Mouse (Mus musculus): Measurements from ENCODE around the gene Olfr690. TPM values are rescaled to one million over a fixed set of nuclear protein-coding genes. Genes with fewer than 3 reads are reported as not detected.

The Olfr690 gene
- not detected in 2 replicates for polyA plus RNA-seq (2014; fragmentation: Nextera tagmentation; extraction: Ambion mirVana)

DNA sequence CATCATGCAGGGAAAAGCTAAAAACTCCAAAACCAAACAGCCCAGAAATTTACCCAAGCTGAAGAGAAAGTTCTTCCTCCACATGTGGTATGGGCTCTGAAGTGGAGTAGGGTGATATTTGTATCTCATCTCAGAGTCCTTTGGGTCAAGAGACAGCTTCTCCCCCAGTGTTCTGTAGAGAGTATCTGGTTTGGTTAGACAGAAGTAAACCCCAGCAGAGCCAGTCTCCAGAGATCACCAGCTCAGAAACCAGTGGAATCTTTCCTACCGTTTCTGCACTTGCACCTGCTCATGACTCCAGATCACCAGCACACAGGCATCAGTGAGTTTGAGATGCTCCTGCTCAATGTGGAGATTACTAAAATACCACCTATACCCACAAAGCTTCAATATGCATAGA is at the start of gene Olfr690:
TSS of gene Olfr690 (minus strand) at position 101 of the 400 bp plus-strand sequence.
- no peak within 1 kb of the TSS for H3K4me2 ChIP-seq (ENCODE audit: low read depth)
- 72% methylated on average over 1 of the region's 1 CpGs for WGBS
- no peak for DNase-seq (ENCODE audit: low spot score)

DNA sequence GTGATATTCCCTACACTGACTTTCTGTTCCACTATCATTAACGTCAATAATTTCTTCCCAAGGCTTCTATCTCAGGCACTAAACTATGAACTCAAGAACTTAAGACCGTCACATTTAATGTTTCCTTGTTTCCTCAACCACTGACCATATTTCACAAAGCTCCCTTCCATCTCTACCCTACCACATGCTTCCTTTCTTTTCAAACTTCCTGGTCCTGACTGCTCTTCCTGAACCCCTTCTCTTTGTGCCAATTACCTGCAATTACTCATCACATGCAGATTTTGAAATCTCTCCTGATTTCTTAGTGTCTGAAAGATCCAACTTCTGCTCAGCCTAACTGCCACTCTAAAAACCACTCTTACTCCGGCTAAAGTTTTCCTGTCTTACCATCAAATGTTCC is 46.4 kb upstream of the Olfr690 start:
- no peaks in the 10 kb centered on the region for H3K9me3 ChIP-seq (ENCODE audit: control insufficient read depth, low read length)
- WGBS, result 95% methylated on average over 3 of the region's 3 CpGs
- DNase-seq (ENCODE audit: low spot score) (no peak), ATAC-seq (ENCODE audit: insufficient read depth, low FRiP score, low TSS enrichment) (no peak)
- H3K36me3 ChIP-seq (ENCODE audit: control insufficient read depth, insufficient read depth, low read length), result peaks cover 24% of the 10 kb centered on the region
- H3K4me1 ChIP-seq (ENCODE audit: control insufficient read depth, insufficient read depth, low read length), result no peaks in the 10 kb centered on the region
- no peak overlapping the region for H3K4me2 ChIP-seq (ENCODE audit: low read depth)
- no peak overlapping the region for H3K27ac ChIP-seq (ENCODE audit: low read depth, low read length)
- no peak overlapping the region for H3K9ac ChIP-seq (ENCODE audit: low read length)
- H3K27me3 ChIP-seq (ENCODE audit: control insufficient read depth, insufficient read depth, low read length), result no peaks in the 10 kb centered on the region
- no peak overlapping the region for H3K4me3 ChIP-seq (ENCODE audit: low read depth, low read length)

More for the DNA sequence above, at the start of gene Olfr690:
- no peak within 1 kb of the TSS for H3K4me3 ChIP-seq (ENCODE audit: low read depth, low read length)
- no peaks in the 10 kb centered on the region for H3K27me3 ChIP-seq (ENCODE audit: control insufficient read depth, insufficient read depth, low read length)
- no peak within 1 kb of the TSS for H3K27ac ChIP-seq (ENCODE audit: low read depth, low read length)
- no peaks in the 10 kb centered on the region for H3K9me3 ChIP-seq (ENCODE audit: control insufficient read depth, low read length)
- ATAC-seq (ENCODE audit: insufficient read depth, low FRiP score, low TSS enrichment), result no peak
- H3K9ac ChIP-seq (ENCODE audit: low read length), result no peak within 1 kb of the TSS
- no peaks in the 10 kb centered on the region for H3K4me1 ChIP-seq (ENCODE audit: control insufficient read depth, insufficient read depth, low read length)
- no peaks in the 10 kb centered on the region for H3K36me3 ChIP-seq (ENCODE audit: control insufficient read depth, insufficient read depth, low read length)

DNA sequence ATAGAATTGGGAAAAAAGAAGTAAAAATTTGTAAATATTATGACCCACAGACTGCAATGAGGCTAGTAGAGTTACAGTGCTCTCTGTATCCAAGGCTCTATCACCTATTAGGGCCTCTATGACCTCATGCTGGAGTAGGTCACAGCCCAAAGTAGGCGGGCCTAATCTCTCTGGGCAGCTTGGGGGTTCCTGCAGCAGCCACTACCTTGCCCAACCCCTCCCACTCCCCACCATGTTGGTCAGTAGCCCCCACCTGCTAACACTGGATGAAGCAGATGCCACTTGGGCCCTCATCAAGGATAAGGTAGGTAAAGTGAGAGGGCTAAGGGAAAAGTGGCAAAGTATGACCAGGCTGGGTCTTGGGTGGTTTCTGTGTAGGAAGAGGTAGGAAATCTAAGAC is 41.0 kb upstream of the Olfr690 start, which contains the start of gene Gm5901:
TSS of gene Gm5901 (plus strand) at position 173 of the 400 bp plus-strand sequence.
- DNase-seq (ENCODE audit: low spot score) (no peak), ATAC-seq (ENCODE audit: insufficient read depth, low FRiP score, low TSS enrichment) (no peak)
- Histone ChIP-seq H3K27me3 (ENCODE audit: control insufficient read depth, insufficient read depth, low read length) (no peaks in the 10 kb centered on the region), H3K9ac (ENCODE audit: low read length) (no peak within 1 kb of the TSS), H3K9me3 (ENCODE audit: control insufficient read depth, low read length) (no peaks in the 10 kb centered on the region), H3K4me2 (ENCODE audit: low read depth) (no peak within 1 kb of the TSS), H3K4me1 (ENCODE audit: control insufficient read depth, insufficient read depth, low read length) (no peaks in the 10 kb centered on the region), H3K27ac (ENCODE audit: low read depth, low read length) (no peak within 1 kb of the TSS), H3K4me3 (ENCODE audit: low read depth, low read length) (no peak within 1 kb of the TSS), H3K36me3 (ENCODE audit: control insufficient read depth, insufficient read depth, low read length) (peaks cover 13% of the 10 kb centered on the region)
- 83% methylated on average over 1 of the region's 1 CpGs for WGBS

DNA sequence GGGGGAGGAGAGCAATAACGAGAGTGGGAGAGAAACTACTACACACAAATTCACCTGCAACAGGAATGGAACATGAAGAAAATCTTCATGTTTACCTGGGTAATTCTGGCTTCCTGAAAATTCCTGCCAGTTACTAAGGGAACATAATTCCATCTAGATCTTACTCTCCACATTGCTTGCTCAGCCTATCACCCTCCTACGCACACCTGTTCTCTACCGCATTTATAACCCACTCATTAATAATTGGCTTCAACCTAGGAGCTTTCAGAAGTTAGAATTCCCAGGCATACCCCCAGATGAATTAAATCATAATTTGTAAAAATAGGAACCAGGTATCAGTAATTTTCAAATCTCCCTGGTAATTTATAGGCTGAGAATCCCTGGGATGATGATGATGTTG is 40.1 kb upstream of the Olfr690 start:
- WGBS, result 89% methylated on average over 3 of the region's 3 CpGs
- Histone ChIP-seq H3K27ac (ENCODE audit: low read depth, low read length) (no peak overlapping the region), H3K9me3 (ENCODE audit: control insufficient read depth, low read length) (no peaks in the 10 kb centered on the region), H3K36me3 (ENCODE audit: control insufficient read depth, insufficient read depth, low read length) (peaks cover 13% of the 10 kb centered on the region), H3K4me2 (ENCODE audit: low read depth) (no peak overlapping the region), H3K9ac (ENCODE audit: low read length) (no peak overlapping the region), H3K27me3 (ENCODE audit: control insufficient read depth, insufficient read depth, low read length) (no peaks in the 10 kb centered on the region), H3K4me1 (ENCODE audit: control insufficient read depth, insufficient read depth, low read length) (no peaks in the 10 kb centered on the region), H3K4me3 (ENCODE audit: low read depth, low read length) (no peak overlapping the region)
- no peak for DNase-seq (ENCODE audit: low spot score)
- ATAC-seq (ENCODE audit: insufficient read depth, low FRiP score, low TSS enrichment), result no peak

DNA sequence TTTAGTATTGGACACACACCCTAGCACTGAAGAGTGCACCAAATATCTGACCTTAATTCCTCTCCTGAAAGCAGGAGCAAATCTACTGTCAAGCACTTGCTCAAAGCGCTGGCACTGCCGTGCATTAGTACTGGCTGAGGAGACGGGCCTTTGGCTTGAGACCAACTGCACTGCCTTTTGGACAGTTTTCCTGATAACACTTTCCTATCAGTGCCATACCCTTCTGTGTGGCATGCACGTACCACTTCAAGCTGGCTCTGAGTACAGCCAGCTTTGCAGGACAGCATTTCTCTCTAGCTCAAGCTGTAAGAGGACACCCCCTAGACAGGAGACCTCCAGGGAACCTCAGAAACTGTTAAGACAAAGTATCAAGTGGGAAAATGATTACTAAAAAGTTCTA is 39.6 kb upstream of the Olfr690 start:
- H3K9me3 ChIP-seq (ENCODE audit: control insufficient read depth, low read length), result no peaks in the 10 kb centered on the region
- WGBS, result 91% methylated on average over 4 of the region's 4 CpGs
- H3K36me3 ChIP-seq (ENCODE audit: control insufficient read depth, insufficient read depth, low read length), result peaks cover 9% of the 10 kb centered on the region
- H3K4me1 ChIP-seq (ENCODE audit: control insufficient read depth, insufficient read depth, low read length), result no peaks in the 10 kb centered on the region
- no peaks in the 10 kb centered on the region for H3K27me3 ChIP-seq (ENCODE audit: control insufficient read depth, insufficient read depth, low read length)
- ATAC-seq (ENCODE audit: insufficient read depth, low FRiP score, low TSS enrichment) (no peak), DNase-seq (ENCODE audit: low spot score) (no peak)
- no peak overlapping the region for H3K27ac ChIP-seq (ENCODE audit: low read depth, low read length)
- H3K4me3 ChIP-seq (ENCODE audit: low read depth, low read length), result no peak overlapping the region
- H3K9ac ChIP-seq (ENCODE audit: low read length), result no peak overlapping the region
- H3K4me2 ChIP-seq (ENCODE audit: low read depth), result no peak overlapping the region

DNA sequence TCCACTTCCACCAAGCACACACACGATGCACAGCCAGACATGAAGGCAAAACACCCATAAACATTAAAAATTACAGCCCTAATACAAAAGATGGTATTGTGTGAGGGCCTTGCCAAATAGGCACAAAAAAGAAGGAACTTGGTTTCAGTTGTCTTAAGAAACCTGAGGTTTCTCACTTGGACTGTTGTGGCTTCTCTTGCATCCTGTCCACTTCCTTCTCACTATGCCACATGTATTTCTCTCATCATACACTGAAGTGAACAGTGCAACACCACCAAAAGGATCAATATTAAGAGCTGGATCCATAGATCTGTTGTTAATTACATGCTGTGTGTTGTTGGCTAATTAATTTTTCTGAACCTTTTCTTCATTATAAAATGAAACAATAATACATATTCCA is 39.0 kb upstream of the Olfr690 start:
- no peak for DNase-seq (ENCODE audit: low spot score)
- no peaks in the 10 kb centered on the region for H3K9me3 ChIP-seq (ENCODE audit: control insufficient read depth, low read length)
- WGBS, result 82% methylated on average over 1 of the region's 1 CpGs
- no peak for ATAC-seq (ENCODE audit: insufficient read depth, low FRiP score, low TSS enrichment)
- H3K36me3 ChIP-seq (ENCODE audit: control insufficient read depth, insufficient read depth, low read length), result peaks cover 6% of the 10 kb centered on the region
- no peaks in the 10 kb centered on the region for H3K4me1 ChIP-seq (ENCODE audit: control insufficient read depth, insufficient read depth, low read length)
- no peaks in the 10 kb centered on the region for H3K27me3 ChIP-seq (ENCODE audit: control insufficient read depth, insufficient read depth, low read length)
- H3K4me3 ChIP-seq (ENCODE audit: low read depth, low read length), result no peak overlapping the region
- H3K9ac ChIP-seq (ENCODE audit: low read length), result no peak overlapping the region
- H3K4me2 ChIP-seq (ENCODE audit: low read depth), result no peak overlapping the region
- no peak overlapping the region for H3K27ac ChIP-seq (ENCODE audit: low read depth, low read length)

DNA sequence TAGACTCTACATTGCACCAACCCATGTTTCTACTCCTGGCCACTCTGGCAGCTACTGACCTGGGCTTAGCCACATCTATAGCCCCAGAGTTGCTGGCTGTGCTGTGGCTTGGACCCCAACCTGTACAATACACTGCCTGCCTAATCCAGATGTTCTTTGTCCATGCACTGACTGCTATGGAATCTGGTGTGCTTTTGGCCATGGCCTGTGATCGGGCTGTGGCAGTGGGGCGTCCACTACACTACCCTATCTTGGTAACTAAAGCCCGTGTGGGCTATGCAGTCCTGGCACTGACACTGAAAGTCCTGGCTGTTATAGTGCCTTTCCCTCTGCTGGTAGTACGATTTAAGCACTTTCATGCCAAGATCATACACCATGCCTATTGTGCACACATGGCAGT is 34.6 kb upstream of the Olfr690 start:
- H3K9ac ChIP-seq (ENCODE audit: low read length), result no peak overlapping the region
- H3K27ac ChIP-seq (ENCODE audit: low read depth, low read length), result no peak overlapping the region
- WGBS, result 87% methylated on average over 4 of the region's 4 CpGs
- H3K4me2 ChIP-seq (ENCODE audit: low read depth), result no peak overlapping the region
- no peak for DNase-seq (ENCODE audit: low spot score)
- H3K4me1 ChIP-seq (ENCODE audit: control insufficient read depth, insufficient read depth, low read length), result no peaks in the 10 kb centered on the region
- H3K36me3 ChIP-seq (ENCODE audit: control insufficient read depth, insufficient read depth, low read length), result no peaks in the 10 kb centered on the region
- no peaks in the 10 kb centered on the region for H3K27me3 ChIP-seq (ENCODE audit: control insufficient read depth, insufficient read depth, low read length)
- no peak for ATAC-seq (ENCODE audit: insufficient read depth, low FRiP score, low TSS enrichment)
- H3K9me3 ChIP-seq (ENCODE audit: control insufficient read depth, low read length), result no peaks in the 10 kb centered on the region
- no peak overlapping the region for H3K4me3 ChIP-seq (ENCODE audit: low read depth, low read length)

DNA sequence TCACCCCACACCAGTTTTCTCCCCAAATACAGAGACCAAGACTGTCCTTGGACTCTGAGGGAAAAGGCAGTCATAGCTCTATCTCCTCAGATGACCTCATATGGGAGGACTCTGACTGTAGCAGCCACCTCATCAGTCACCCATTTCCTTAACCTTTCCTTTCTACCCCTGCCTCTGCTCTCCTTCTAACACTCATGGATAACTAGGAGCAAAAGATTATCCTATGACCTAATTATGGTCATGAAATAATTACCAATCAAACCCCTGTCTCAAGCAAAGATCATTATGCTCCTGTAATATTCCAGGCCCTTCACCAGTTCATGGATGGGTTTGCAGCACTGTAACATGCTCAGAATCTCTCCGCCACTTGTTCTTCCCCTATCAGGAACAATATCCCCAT is 34.0 kb upstream of the Olfr690 start, which contains the start of gene Olfr692:
TSS of gene Olfr692 (plus strand) at position 301 of the 400 bp plus-strand sequence.
- Histone ChIP-seq H3K27ac (ENCODE audit: low read depth, low read length) (no peak within 1 kb of the TSS), H3K36me3 (ENCODE audit: control insufficient read depth, insufficient read depth, low read length) (no peaks in the 10 kb centered on the region), H3K27me3 (ENCODE audit: control insufficient read depth, insufficient read depth, low read length) (no peaks in the 10 kb centered on the region), H3K4me1 (ENCODE audit: control insufficient read depth, insufficient read depth, low read length) (no peaks in the 10 kb centered on the region), H3K4me3 (ENCODE audit: low read depth, low read length) (no peak within 1 kb of the TSS), H3K9me3 (ENCODE audit: control insufficient read depth, low read length) (no peaks in the 10 kb centered on the region), H3K9ac (ENCODE audit: low read length) (no peak within 1 kb of the TSS), H3K4me2 (ENCODE audit: low read depth) (no peak within 1 kb of the TSS)
- DNase-seq (ENCODE audit: low spot score) (no peak), ATAC-seq (ENCODE audit: insufficient read depth, low FRiP score, low TSS enrichment) (no peak)
- 98% methylated on average over 1 of the region's 1 CpGs for WGBS

DNA sequence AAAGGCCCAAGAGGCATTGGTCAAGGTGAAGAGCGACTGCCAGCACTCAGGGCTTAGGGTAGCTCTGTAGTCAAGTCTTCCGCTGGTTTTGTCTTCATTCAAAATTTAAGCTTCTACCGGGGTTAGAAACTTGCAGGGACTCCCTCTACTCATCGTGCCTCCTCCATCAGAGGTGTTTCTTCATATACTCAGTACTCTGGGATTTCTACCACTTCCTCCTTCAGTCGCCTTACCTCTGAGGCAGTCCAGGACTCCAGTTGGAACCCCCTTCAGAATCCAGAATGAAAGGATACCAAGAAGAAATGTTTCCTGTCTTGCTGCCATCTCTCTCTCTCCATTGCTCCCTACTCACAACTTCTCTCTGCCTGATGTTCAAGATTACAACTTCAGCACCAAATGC is 33.4 kb upstream of the Olfr690 start:
- Histone ChIP-seq H3K9ac (ENCODE audit: low read length) (no peak overlapping the region), H3K36me3 (ENCODE audit: control insufficient read depth, insufficient read depth, low read length) (no peaks in the 10 kb centered on the region), H3K4me2 (ENCODE audit: low read depth) (no peak overlapping the region), H3K27me3 (ENCODE audit: control insufficient read depth, insufficient read depth, low read length) (no peaks in the 10 kb centered on the region), H3K27ac (ENCODE audit: low read depth, low read length) (no peak overlapping the region), H3K4me1 (ENCODE audit: control insufficient read depth, insufficient read depth, low read length) (no peaks in the 10 kb centered on the region), H3K9me3 (ENCODE audit: control insufficient read depth, low read length) (no peaks in the 10 kb centered on the region), H3K4me3 (ENCODE audit: low read depth, low read length) (no peak overlapping the region)
- DNase-seq (ENCODE audit: low spot score) (no peak), ATAC-seq (ENCODE audit: insufficient read depth, low FRiP score, low TSS enrichment) (no peak)
- 87% methylated on average over 5 of the region's 5 CpGs for WGBS
